Mouse (Mus musculus): ENCODE results near the gene Fam110c.

Fam110c gene

GRCm38 (mm10) chr12:31101821-31102220 is 28.2 kb downstream of the Fam110c start:
- no peak for DNase-seq (ENCODE audit: low spot score in 2 of 2)

GRCm38 (mm10) chr12:31116005-31116466 is 42.4 kb downstream of the Fam110c start:
- peak; percentile 1 to 5 for DNase-seq (ENCODE audit: low spot score in 2 of 2)

GRCm38 (mm10) chr12:31120535-31120934 is 46.9 kb downstream of the Fam110c start:
- no peak for DNase-seq (ENCODE audit: low spot score in 2 of 2)

GRCm38 (mm10) chr12:31122892-31123622 is 49.4 kb downstream of the Fam110c start:
- DNase-seq (ENCODE audit: low spot score in 2 of 2): no peak

GRCm38 (mm10) chr12:31126071-31126470 is 52.4 kb downstream of the Fam110c start:
- no peak for DNase-seq (ENCODE audit: low spot score in 2 of 2)

GRCm38 (mm10) chr12:31129548-31129947 is 55.9 kb downstream of the Fam110c start:
- DNase-seq (ENCODE audit: low spot score in 2 of 2): no peak

Data from natural killer cell, adult 2 months (primary cell).